Mouse (Mus musculus): Measurements from ENCODE around the gene Minpp1. TPM values are rescaled to one million over a fixed set of nuclear protein-coding genes. Genes with fewer than 3 reads are reported as not detected.

Gene Minpp1
- polyA plus RNA-seq, 1 experiment from 2014 or later, result 78.3 TPM

DNA sequence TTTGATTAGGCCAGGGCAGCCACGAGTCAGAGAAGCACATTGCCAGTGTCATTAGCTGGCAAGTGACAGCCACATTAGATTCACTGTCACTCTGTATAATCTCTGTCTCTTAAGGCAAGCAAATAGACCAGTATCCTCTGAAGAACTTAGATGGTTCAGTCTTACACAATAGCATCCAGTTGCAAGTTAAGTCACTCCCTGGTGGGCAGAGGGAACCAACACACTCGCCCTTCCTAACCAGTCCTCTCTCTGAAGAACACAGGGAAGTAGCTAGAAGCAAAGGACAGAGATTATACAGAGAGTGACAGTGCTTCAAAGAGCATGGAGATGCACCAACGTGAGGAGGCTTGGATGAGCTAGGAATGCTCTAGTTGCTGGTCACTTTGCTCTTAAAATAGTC lies 67.7 kb downstream of the Minpp1 start:
- H3K4me1 ChIP-seq, result 0 out of 2 replicates have a peak, but pooled peaks cover 5% of the 10 kb centered on the region
- H3K4me3 ChIP-seq, result no peak overlapping the region
- ATAC-seq (ENCODE audit: insufficient number of reproducible peaks, insufficient read depth, low FRiP score, low TSS enrichment), result no peak
- no peaks in the 10 kb centered on the region for H3K36me3 ChIP-seq
- no peaks in the 10 kb centered on the region for H3K9me3 ChIP-seq
- WGBS, result 72% methylated on average over 3 of the region's 3 CpGs
- H3K9ac ChIP-seq, result no peak overlapping the region
- H3K27me3 ChIP-seq, result no peaks in the 10 kb centered on the region
- H3K4me2 ChIP-seq (replicated peaks), result no peak overlapping the region
- H3K27ac ChIP-seq, result no peak overlapping the region

DNA sequence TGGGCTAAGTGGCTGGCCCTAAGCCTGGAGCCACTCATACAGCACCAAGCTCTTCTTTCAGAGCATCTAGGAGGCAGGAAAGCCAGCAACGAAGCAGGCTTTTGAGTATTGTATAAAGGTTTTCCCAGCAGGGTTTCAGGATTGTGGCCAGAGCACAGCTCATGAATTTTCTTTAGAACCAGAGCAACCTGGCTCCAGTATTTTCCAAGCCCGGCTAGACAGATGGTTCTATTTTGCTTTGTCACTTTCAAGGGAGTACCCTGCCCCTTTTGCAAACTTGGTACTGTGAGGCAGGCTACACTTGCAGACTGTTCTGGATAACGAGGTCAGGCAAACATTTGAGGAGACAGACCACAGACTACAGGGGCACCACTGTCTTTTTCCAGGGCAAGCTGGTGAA lies 69.7 kb downstream of the Minpp1 start:
- no peak overlapping the region for H3K4me3 ChIP-seq
- H3K27me3 ChIP-seq, result no peaks in the 10 kb centered on the region
- H3K27ac ChIP-seq, result no peak overlapping the region
- 0 out of 2 replicates have a peak, but pooled peaks cover 3% of the 10 kb centered on the region for H3K4me1 ChIP-seq
- H3K9ac ChIP-seq, result no peak overlapping the region
- no peak overlapping the region for H3K4me2 ChIP-seq (replicated peaks)
- WGBS, result 21% methylated on average over 3 of the region's 3 CpGs
- no peaks in the 10 kb centered on the region for H3K36me3 ChIP-seq
- no peak for ATAC-seq (ENCODE audit: insufficient number of reproducible peaks, insufficient read depth, low FRiP score, low TSS enrichment)
- H3K9me3 ChIP-seq, result no peaks in the 10 kb centered on the region

Other genes starting within 250 kb of the Minpp1 start
- gene Sgms1, start 96.1 kb upstream of the Minpp1 start, polyA plus RNA-seq (2016; fragmentation: Nextera tagmentation; extraction: Ambion mirVana), result 27.0 and 28.9 TPM in 2 replicates
- 79.9 and 82.6 TPM in 2 replicates for gene Rpl9-ps6, start 19.2 kb upstream of the Minpp1 start, polyA plus RNA-seq (2016; fragmentation: Nextera tagmentation; extraction: Ambion mirVana)
- gene Papss2, start 110.0 kb downstream of the Minpp1 start, polyA plus RNA-seq (2016; fragmentation: Nextera tagmentation; extraction: Ambion mirVana), result 8.9 and 9.4 TPM in 2 replicates

All from embryonic facial prominence, embryonic 12.5 days (tissue).